Mouse (Mus musculus) brain, embryonic 14.5 days (tissue): ENCODE measurements around the gene Oxld1.

Experiments
- CTCF ChIP-seq: fragments of 200-500 bp; IDR thresholded peaks from 2 replicates; pipeline ENCODE4 v1.5.1; 2012; ENCODE audit warnings: inconsistent platforms, mild to moderate bottlenecking, moderate library complexity, borderline replicate concordance; ENCODE audit not compliant: insufficient read depth, insufficient read length; ENCODE audit errors: extremely low read depth
- POLR2A ChIP-seq: fragments of 200-500 bp; IDR thresholded peaks from 2 replicates; pipeline ENCODE4 v1.6.1; 2012; ENCODE audit warnings: mild to moderate bottlenecking, inconsistent platforms, borderline replicate concordance; ENCODE audit not compliant: poor library complexity, insufficient read depth, insufficient read length, severe bottlenecking; ENCODE audit errors: extremely low read depth

DNA sequence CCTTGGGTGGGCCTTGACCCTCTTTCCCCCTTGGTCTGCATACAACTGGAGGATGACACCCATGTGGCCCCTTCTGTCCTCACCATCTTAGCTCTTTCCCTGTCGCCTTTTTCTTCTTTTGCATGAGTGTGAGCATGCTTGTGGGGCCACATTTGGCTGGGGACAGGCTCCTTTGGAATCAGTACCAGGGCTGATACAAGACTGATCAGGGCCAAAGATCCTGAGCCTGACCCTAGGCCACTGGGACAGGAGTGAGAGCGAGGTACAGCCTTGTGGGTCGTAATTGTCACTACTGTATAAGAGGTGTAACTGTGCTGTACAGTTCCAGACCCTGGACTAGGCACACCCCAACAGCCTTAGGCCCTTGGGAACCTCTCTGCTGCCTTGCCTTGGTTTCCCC lies 36.0 kb upstream of the Oxld1 start:
- TF ChIP-seq CTCF (no peak), POLR2A (no peak)
